20 mouse cellular contexts compared by ENCODE assay signal in genomic region chr4:83031591-83031990, GRCm38 (mm10). TPM values are rescaled to one million over a fixed set of nuclear protein-coding genes. Genes with fewer than 3 reads are reported as not detected.
"Had no signal": no experiment of that assay in that cellular context is flagged by ENCODE, and none has a peak within 500 bp of the region (broad histone marks: within the 10 kb centered on the region; RNA-seq: fewer than 3 reads in every experiment).

No protein-coding gene starts in this region.

- H3K27me3 ChIP-seq: midbrain, embryonic 12.5 days; neural tube, embryonic 13.5 days; neural tube, embryonic 15.5 days; stomach, embryonic 15.5 days had no signal

- H3K9ac ChIP-seq: liver, postnatal 0 days; lung, embryonic 14.5 days; midbrain, embryonic 12.5 days; neural tube, embryonic 13.5 days; neural tube, embryonic 15.5 days; stomach, embryonic 15.5 days had no signal

- H3K4me1 ChIP-seq: midbrain, embryonic 12.5 days; stomach, embryonic 15.5 days had no signal

- H3K27ac ChIP-seq: midbrain, embryonic 10.5 days; midbrain, embryonic 12.5 days; neural tube, embryonic 13.5 days; neural tube, embryonic 15.5 days; stomach, embryonic 15.5 days; stomach, postnatal 0 days had no signal

- DNase-seq: liver, postnatal 0 days; lung, embryonic 14.5 days; lung, postnatal 10 days; lung, postnatal 4 days; midbrain, embryonic 14.5 days; retina, postnatal 1 day; right cerebral cortex, adult 18-20 months; thymus, adult 2 months; thymus, postnatal 25 days; thymus, postnatal 4 days had no signal

- H3K4me2 ChIP-seq: lung, embryonic 14.5 days; midbrain, embryonic 12.5 days; neural tube, embryonic 13.5 days; neural tube, embryonic 15.5 days; stomach, embryonic 15.5 days had no signal

- H3K4me3 ChIP-seq: midbrain, embryonic 10.5 days; midbrain, embryonic 12.5 days; myocyte; neural tube, embryonic 13.5 days; neural tube, embryonic 15.5 days; stomach, embryonic 15.5 days had no signal

- H3K36me3 ChIP-seq: midbrain, embryonic 12.5 days; neural tube, embryonic 13.5 days; neural tube, embryonic 15.5 days; stomach, embryonic 15.5 days had no signal

- ATAC-seq: liver, postnatal 0 days; midbrain, embryonic 16.5 days had no signal

- H3K9me3 ChIP-seq: midbrain, embryonic 10.5 days; midbrain, embryonic 12.5 days; neural tube, embryonic 13.5 days; neural tube, embryonic 15.5 days; stomach, embryonic 15.5 days had no signal

RNA-seq across cellular contexts. Expression of gene Frem1, which starts 20.5 kb away (rescaled TPM):
- total RNA-seq: megakaryocyte, adult 5-6 weeks; megakaryocyte-erythroid progenitor cell, adult 5-6 weeks had no signal
